Mouse (Mus musculus): ENCODE measurements at regions not wholly inside any gene's neighbourhood (a gene's known extent, or its start where the extent isn't known, plus 50 kb on each side); places are given as distances from the start of the nearest gene placed in this dataset.

GRCm38 (mm10) chr5:75829850-75830625 lies 148.2 kb downstream of the Kdr start:
- DNase-seq (ENCODE audit: low read depth, low spot score), result peak; percentile 11

DNA sequence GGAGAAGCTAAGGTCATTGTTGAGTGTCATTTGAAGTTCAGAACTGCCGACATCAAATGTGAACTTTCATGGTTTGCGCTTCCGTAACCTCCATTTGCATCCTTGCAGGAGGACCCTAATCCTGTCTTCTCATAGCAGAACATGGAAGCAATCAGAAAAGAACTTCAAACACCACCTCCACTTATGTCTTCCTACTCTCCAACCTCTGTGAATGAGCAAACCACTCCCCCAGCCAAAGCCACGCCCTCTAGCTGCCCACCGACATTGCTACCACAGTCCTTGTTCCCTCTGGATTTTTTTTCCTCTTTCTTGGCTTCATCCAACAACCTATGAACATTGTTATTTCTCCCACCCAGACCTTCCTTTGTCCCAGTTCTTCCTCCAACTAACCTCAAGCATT lies 149.9 kb downstream of the Kdr start:
- no peak for DNase-seq (ENCODE audit: low read depth, low spot score)

DNA sequence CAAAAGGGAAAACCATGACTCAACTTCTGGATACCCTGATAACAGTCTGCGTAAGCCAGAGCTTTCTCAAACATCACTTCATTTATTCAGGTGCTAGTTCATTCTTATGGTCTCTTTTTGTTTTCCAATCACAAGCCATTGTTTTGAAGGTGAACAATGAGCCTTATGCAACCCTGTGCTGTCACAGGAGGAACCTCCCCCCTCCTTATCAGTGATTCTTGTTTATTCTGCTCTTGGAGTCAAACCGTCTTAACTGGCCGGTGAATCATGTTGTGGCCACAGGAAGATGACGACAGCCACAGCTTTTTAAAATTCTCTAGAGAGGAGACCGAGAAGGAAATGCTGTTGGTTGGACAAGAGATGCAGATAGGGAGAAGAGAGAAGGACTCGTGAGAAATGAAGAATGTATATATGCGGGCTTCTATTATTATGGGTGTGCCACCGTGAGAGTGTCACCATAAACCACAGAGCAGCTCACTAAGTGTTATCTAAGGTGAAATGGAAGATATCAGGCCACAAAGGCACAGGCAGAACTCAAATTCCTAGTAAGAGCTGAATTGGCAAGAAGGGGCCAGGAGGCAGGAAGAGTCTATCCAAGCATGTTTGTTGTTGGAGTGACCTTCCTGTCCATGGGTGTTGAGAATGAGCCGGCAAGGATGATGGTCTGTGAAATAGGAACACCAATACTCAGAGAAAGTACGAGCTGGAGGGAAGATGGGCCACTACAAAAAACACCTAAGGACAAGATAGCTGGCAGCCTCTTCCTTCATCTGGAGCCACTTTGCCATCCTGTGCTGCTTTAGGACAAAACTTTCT lies 151.8 kb downstream of the Kdr start:
- DNase-seq (ENCODE audit: low read depth, low spot score), result no peak

- no peak for DNase-seq (ENCODE audit: low read depth, low spot score)
Observed at GRCm38 (mm10) chr5:75825576-75825975, 152.7 kb downstream of the Kdr start.

DNA sequence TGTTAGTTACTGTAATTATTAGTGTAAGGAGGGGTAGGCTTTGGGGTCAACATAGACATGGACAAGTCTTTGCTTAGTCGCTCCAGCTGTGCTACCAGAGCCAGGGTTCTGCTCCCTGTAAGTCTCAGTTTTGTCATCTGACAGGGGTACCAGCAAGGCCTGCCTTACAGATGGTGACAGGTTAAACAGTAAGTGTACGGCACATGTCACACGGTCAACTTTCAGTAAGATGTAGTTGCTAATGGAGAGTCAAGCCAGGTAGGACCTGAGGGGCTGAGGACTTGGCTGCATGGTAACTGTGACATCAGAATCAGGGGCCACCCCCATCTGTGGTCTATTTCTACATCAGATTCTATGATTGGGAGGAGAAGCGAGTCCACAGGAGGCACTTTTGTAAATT lies 153.6 kb downstream of the Kdr start:
- no peak for DNase-seq (ENCODE audit: low read depth, low spot score)

DNA sequence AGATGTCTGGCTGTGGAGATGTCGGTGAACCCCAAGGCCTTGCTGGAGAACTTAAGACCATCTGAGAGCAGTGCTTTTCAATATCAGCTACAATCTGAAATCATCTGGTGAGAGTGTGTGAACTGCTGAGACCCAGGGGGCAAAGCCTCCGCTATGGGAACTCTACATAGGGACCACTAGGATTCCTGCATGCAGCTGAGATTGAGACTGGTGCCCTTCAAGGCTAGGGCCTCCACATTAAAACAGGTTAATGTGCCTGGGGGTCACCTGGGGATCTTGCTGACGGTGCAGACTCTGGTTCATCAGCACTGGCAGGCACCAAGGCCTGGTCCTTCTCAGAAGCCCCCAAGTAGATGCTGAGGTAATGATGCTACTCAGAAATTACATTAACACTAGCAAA lies 154.6 kb downstream of the Kdr start:
- no peak for DNase-seq (ENCODE audit: low read depth, low spot score)

DNA sequence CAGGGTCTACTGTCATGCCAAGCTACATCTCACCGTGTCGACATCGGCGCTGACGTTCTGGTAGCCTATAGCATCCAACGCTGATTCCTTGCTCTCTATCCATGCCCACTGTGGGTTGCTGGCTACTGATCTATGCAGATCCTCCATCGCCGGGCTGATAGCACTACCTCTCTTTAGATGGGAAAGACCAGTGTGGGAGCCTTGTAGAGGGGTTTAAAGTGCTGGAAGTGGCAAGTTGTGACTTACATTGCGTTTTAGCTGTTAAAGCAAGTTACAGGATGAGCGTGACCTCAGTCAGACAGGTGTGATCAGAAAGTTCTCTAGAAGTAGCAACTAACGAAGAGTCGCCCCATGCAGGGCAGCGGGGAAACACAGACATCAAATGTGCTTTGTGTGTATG lies 160.9 kb downstream of the Kdr start:
- no peak for DNase-seq (ENCODE audit: low read depth, low spot score)

GRCm38 (mm10) chr5:75814393-75814984 lies 163.8 kb downstream of the Kdr start:
- DNase-seq (ENCODE audit: low read depth, low spot score), result no peak

GRCm38 (mm10) chr5:75812686-75813085 lies 165.6 kb downstream of the Kdr start:
- no peak for DNase-seq (ENCODE audit: low read depth, low spot score)

GRCm38 (mm10) chr5:75808551-75809332 lies 169.5 kb downstream of the Kdr start:
- no peak for DNase-seq (ENCODE audit: low read depth, low spot score)

DNA sequence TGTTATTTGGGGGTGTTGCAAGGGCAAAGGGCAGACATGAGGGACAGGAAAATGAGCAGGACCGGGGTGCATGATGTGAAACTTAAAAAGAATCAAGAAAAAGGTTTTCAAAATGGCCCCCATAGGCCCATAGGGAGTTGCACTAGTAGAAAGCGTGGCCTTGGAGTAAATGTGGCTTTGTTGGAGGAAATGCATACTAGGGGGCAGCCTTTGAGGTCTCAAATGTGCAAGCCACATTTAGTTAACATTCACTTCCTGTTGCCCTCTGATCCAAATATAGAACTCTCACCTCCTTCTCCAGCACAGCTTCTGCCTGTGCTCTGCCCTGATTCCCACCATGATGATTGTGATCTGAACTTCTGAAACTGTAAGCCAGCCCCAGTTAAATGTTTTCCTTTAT lies 173.2 kb downstream of the Kdr start:
- no peak for DNase-seq (ENCODE audit: low read depth, low spot score)

GRCm38 (mm10) chr5:75804340-75804739 lies 173.9 kb downstream of the Kdr start:
- DNase-seq (ENCODE audit: low read depth, low spot score), result no peak

DNA sequence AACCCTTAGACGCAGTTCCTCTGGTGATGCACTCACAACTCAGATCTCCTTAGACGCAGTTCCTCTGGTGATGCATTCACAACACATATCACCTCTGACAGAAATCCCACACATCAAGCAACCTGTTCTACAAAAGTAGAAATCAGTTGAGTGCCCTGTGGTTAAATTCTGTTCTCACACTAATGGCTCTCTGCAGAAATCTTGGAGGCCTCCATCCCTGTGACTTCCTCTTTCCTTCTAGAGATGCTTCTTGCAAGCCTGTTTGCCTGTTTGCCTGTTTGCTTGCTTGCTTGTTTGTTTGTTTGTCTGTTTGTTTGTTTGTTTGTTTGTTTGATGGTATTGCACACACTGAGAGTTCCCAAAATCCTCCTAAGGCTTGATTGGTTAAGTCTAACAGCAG lies 175.2 kb downstream of the Kdr start:
- no peak for DNase-seq (ENCODE audit: low read depth, low spot score)

- DNase-seq (ENCODE audit: low read depth, low spot score), result no peak
Observed at GRCm38 (mm10) chr5:75800040-75800989, 177.9 kb downstream of the Kdr start.

- DNase-seq (ENCODE audit: low read depth, low spot score), result no peak
Observed at GRCm38 (mm10) chr5:75799627-75800026, 178.6 kb downstream of the Kdr start.

GRCm38 (mm10) chr5:75793184-75793583 lies 185.1 kb downstream of the Kdr start:
- DNase-seq (ENCODE audit: low read depth, low spot score), result no peak

DNA sequence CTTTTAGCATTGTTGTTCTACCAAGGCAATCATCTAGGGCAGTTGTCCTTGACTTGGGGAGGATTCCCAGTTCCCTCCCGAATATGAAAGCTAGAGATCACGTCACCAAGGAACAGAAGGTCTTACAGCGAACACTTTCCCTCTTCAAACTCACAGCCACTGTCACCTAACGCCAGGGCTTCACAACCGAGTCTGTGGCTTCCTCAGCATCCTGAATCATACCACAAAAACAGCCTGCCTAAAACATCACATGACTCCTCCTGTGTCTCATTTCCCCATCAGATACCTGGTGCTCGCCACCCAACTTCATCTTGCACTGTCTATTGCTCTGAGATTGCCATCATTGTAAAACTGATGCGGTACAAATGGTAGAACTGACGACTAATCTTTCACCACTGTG lies 186.5 kb downstream of the Kdr start:
- no peak for DNase-seq (ENCODE audit: low read depth, low spot score)

GRCm38 (mm10) chr5:75788087-75788486 lies 190.2 kb downstream of the Kdr start:
- no peak for DNase-seq (ENCODE audit: low read depth, low spot score)

- DNase-seq (ENCODE audit: low read depth, low spot score), result no peak
Observed at GRCm38 (mm10) chr5:75786196-75786595, 192.1 kb downstream of the Kdr start.

DNA sequence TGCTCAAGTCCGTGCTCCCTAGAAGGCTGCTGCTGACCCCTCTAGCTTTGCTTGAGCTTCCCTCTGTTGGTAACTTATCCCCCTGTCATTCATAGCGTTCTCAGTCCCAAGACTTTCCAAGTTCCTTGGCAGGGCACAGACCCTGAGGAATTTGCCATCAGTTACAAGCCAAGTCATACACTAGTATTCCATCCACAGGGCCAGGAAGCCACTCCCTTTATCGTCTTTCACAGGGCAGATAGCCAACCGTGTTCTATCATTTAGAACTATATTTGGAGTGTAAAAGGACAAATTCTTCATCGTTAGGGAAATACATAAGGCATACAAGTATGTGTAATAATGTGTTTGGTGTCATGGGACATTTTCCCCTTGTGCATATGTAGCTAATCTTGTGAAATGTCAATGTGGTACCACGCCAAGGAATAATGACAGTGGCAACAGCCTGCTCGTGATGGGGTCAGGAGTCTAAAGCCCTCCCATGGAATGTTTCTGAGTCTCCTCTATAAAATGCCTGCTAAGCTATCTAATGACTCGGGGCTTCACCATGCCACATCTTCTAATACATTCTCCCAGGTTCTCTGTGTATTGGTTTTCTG lies 193.2 kb downstream of the Kdr start:
- DNase-seq (ENCODE audit: low read depth, low spot score), result no peak
